Mouse (Mus musculus) embryonic facial prominence, embryonic 11.5 days (tissue): ENCODE measurements at regions not wholly inside any gene's neighbourhood (a gene's known extent, or its start where the extent isn't known, plus 50 kb on each side); places are given as distances from the start of the nearest gene placed in this dataset.

Experiments used
- ATAC-seq: fragments of 200-750 bp; cut with Nextera tagmentation; replicated peaks from 2 replicates; pipeline ENCODE4 v1.8.0; 2017; ENCODE audit warnings: low read depth; ENCODE audit not compliant: insufficient number of reproducible peaks, low FRiP score, low TSS enrichment
- DNase-seq: peaks from one replicate; pipeline ENCODE4 v3.0.0-alpha.2; 2015; ENCODE audit warnings: low spot score
- H3K27ac ChIP-seq: fragments of 300-500 bp; sonication (generic); replicated peaks from 2 replicates; pipeline ENCODE4 v1.5.1; 2014; ENCODE audit warnings: mild to moderate bottlenecking, low read depth, low read length, control low read depth
- H3K27me3 ChIP-seq: fragments of 300-500 bp; sonication (generic); 2 replicates; pipeline ENCODE4 v1.6.1; 2014; ENCODE audit warnings: mild to moderate bottlenecking, low read length, moderate library complexity, mixed read lengths; ENCODE audit not compliant: control insufficient read depth, insufficient read depth
- H3K36me3 ChIP-seq: fragments of 300-500 bp; sonication (generic); replicated peaks from 2 replicates; pipeline ENCODE4 v1.6.1; 2014; ENCODE audit warnings: low read depth, mild to moderate bottlenecking, low read length, moderate library complexity, mixed read lengths; ENCODE audit not compliant: control insufficient read depth, insufficient read depth
- H3K4me1 ChIP-seq: fragments of 300-500 bp; sonication (generic); 2 replicates; pipeline ENCODE4 v1.6.1; 2014; ENCODE audit warnings: low read length, mixed read lengths; ENCODE audit not compliant: control insufficient read depth, insufficient read depth
- H3K4me2 ChIP-seq: fragments of 300-500 bp; sonication (generic); 2 replicates; pipeline ENCODE4 v1.6.1; 2014; ENCODE audit warnings: low read depth, mild to moderate bottlenecking, control low read depth, low read length, moderate library complexity
- H3K4me3 ChIP-seq: fragments of 300-500 bp; sonication (generic); 2 replicates; pipeline ENCODE4 v1.5.1; 2014; ENCODE audit warnings: low read depth, low read length, control low read depth
- H3K9ac ChIP-seq: fragments of 300-500 bp; sonication (generic); replicated peaks from 2 replicates; pipeline ENCODE4 v1.6.1; 2014; ENCODE audit warnings: mild to moderate bottlenecking, control low read depth, low read length
- H3K9me3 ChIP-seq: fragments of 300-500 bp; sonication (generic); replicated peaks from 2 replicates; pipeline ENCODE4 v1.6.1; 2016; ENCODE audit warnings: mild to moderate bottlenecking, low read length, inconsistent platforms, mixed read lengths; ENCODE audit not compliant: control insufficient read depth
- WGBS: fragments of 180-500 bp; shearing (Covaris S2); extraction: QIAGEN DNeasy Blood & Tissue Kit; methylation state at CpG from one replicate; pipeline ENCODE4 v1.1.7; 2014; 5-methylcytosine and 5-hydroxymethylcytosine counted together

- no peaks in the 10 kb centered on the region for H3K27me3 ChIP-seq
- ATAC-seq (no peak), DNase-seq (peak; percentile 79)
- no peaks in the 10 kb centered on the region for H3K36me3 ChIP-seq
- no peaks in the 10 kb centered on the region for H3K4me1 ChIP-seq
- no peak overlapping the region for H3K9ac ChIP-seq
- no peaks in the 10 kb centered on the region for H3K9me3 ChIP-seq
- no peak overlapping the region for H3K27ac ChIP-seq
- WGBS: 3% methylated on average over 5 of the region's 5 CpGs
- H3K4me2 ChIP-seq: no peak overlapping the region
- H3K4me3 ChIP-seq: no peak overlapping the region
Measured at GRCm38 (mm10) chr8:40187584-40187934, 487.3 kb upstream of the Adam24 start.

- no peaks in the 10 kb centered on the region for H3K4me1 ChIP-seq
- no peak for ATAC-seq
- no peak overlapping the region for H3K4me2 ChIP-seq
- no peak overlapping the region for H3K9ac ChIP-seq
- H3K27me3 ChIP-seq: no peaks in the 10 kb centered on the region
- H3K9me3 ChIP-seq: no peaks in the 10 kb centered on the region
- H3K4me3 ChIP-seq: no peak overlapping the region
- DNase-seq: no peak
- no peaks in the 10 kb centered on the region for H3K36me3 ChIP-seq
- H3K27ac ChIP-seq: no peak overlapping the region
Measured at GRCm38 (mm10) chr8:40192266-40192665, 482.6 kb upstream of the Adam24 start.

GRCm38 (mm10) chr8:40193148-40193547, 481.7 kb upstream of the Adam24 start:
- H3K27ac ChIP-seq: no peak overlapping the region
- ATAC-seq (no peak), DNase-seq (no peak)
- H3K4me3 ChIP-seq: no peak overlapping the region
- no peaks in the 10 kb centered on the region for H3K9me3 ChIP-seq
- H3K4me2 ChIP-seq: no peak overlapping the region
- no peak overlapping the region for H3K9ac ChIP-seq
- 46% methylated on average over 1 of the region's 1 CpGs for WGBS
- no peaks in the 10 kb centered on the region for H3K4me1 ChIP-seq
- H3K27me3 ChIP-seq: no peaks in the 10 kb centered on the region
- H3K36me3 ChIP-seq: no peaks in the 10 kb centered on the region

GRCm38 (mm10) chr8:40210871-40211270, 464.0 kb upstream of the Adam24 start:
- Histone ChIP-seq H3K27ac (no peak overlapping the region), H3K9ac (no peak overlapping the region), H3K4me2 (no peak overlapping the region), H3K36me3 (no peaks in the 10 kb centered on the region), H3K9me3 (no peaks in the 10 kb centered on the region), H3K27me3 (no peaks in the 10 kb centered on the region), H3K4me3 (no peak overlapping the region), H3K4me1 (no peaks in the 10 kb centered on the region)
- no peak for ATAC-seq
- DNase-seq: no peak
- 83% methylated on average over 4 of the region's 4 CpGs for WGBS

GRCm38 (mm10) chr8:40223521-40223920, 451.4 kb upstream of the Adam24 start:
- Histone ChIP-seq H3K4me2 (no peak overlapping the region), H3K9ac (no peak overlapping the region), H3K27ac (no peak overlapping the region), H3K4me3 (no peak overlapping the region), H3K27me3 (no peaks in the 10 kb centered on the region), H3K9me3 (no peaks in the 10 kb centered on the region), H3K36me3 (no peaks in the 10 kb centered on the region), H3K4me1 (no peaks in the 10 kb centered on the region)
- DNase-seq (no peak), ATAC-seq (no peak)
- 63% methylated on average over 4 of the region's 4 CpGs for WGBS

- H3K4me3 ChIP-seq: no peak overlapping the region
- H3K4me1 ChIP-seq: no peaks in the 10 kb centered on the region
- no peaks in the 10 kb centered on the region for H3K27me3 ChIP-seq
- no peak overlapping the region for H3K9ac ChIP-seq
- no peak overlapping the region for H3K4me2 ChIP-seq
- no peak overlapping the region for H3K27ac ChIP-seq
- ATAC-seq (no peak), DNase-seq (no peak)
- WGBS: 54% methylated on average over 1 of the region's 1 CpGs
- no peaks in the 10 kb centered on the region for H3K36me3 ChIP-seq
- no peaks in the 10 kb centered on the region for H3K9me3 ChIP-seq
Measured at GRCm38 (mm10) chr8:40227262-40227661, 447.6 kb upstream of the Adam24 start.
